Mouse (Mus musculus) gastrocnemius, adult 18-20 months (tissue): ENCODE measurements at regions not wholly inside any gene's neighbourhood (a gene's known extent, or its start where the extent isn't known, plus 50 kb on each side); places are given as distances from the start of the nearest gene placed in this dataset.

Experiments
- DNase-seq: peaks from one replicate; pipeline ENCODE4 v3.0.0; 2021; ENCODE audit warnings: low spot score

- no peak for DNase-seq
Measured at GRCm38 (mm10) chr16:9253054-9253453, 423.2 kb downstream of the 1810013L24Rik start.

- DNase-seq = no peak
Measured at GRCm38 (mm10) chr16:9255351-9255750, 425.5 kb downstream of the 1810013L24Rik start.

- no peak for DNase-seq
Measured at GRCm38 (mm10) chr16:9260966-9261365, 431.1 kb downstream of the 1810013L24Rik start.

DNA sequence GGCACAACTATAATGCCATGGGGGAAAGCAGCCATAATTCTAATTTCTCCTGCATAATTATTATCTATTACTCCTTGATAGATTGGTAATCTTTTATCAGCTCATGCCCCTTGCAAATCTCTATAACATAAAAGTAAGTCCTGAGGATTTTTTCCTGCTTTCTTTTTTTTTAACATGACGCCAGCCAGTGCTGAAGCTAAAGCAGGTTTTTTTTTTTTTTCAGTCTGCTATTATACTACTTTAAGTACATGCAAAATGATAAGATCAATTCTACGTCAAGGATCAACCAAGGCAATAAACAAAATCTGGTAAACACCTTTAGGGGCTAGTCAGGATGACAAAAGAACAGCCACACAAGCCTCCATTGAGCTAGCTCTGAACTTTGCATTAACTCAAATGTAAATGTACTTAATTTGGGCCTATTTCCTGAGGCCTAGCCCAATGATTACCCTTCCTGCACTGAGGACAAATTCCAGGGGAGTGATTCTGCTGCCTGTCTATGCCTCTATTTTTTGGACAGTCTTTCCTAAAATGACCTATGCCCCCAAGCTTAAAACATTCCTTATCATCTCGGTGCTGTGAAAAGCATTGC is 434.8 kb downstream of the 1810013L24Rik start:
- no peak for DNase-seq

DNA sequence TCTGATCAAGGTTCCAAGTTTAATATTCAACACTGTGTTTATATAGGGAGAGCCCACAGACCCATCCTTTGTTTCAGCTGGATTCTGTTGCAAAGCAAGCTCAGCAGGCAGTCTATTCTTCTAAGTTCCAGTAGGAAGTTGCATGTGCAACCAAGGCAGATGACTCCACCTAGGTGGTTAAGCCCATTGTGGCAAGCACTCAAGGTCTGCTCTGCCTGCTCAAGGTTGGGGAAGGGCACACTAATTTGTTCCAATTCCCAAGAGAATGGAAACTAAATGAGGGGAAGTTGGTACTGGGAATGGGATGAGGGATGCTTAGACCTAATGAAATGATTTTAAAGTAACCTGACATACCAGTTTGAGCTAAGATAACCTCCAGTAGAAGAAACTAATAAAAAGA is 437.3 kb downstream of the 1810013L24Rik start:
- no peak for DNase-seq

DNA sequence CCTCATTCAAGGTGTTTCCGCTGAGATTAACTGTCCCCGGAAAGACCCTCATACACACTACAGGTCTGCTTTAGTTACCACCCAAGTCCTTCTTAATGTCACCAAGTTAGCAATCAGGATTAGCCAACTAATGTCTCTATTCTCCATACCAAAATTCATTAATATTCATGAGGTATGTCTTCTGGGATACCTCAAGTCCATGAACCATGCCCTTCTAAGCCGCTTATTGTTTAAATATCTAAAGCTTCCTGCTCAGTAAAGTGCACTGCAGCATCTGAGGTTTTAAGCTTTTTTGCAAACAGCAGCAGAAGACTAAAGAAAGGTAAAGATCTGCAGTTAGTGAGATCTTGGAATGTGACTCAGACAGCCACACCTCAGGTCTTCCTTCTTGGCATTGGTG is 440.2 kb downstream of the 1810013L24Rik start:
- no peak for DNase-seq

DNA sequence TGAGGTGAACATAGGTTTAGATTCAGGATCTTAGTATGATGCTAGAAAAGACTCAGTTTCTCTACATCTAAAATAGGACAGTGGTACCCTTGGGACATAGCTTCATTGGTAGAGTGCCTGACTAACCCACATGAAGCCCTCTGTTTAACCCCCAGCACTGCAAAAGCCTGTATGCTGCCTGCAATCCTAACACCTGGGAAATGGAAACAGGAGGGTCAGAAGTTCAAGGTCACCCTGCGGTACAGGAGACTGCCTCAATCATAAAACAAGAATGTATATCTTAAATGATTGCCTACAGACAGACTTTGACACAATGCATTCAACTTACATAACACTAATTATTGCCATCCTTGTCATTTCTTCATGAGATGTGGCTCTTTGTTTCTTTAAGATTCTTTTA is 440.8 kb downstream of the 1810013L24Rik start:
- DNase-seq = no peak

GRCm38 (mm10) chr16:9273751-9274300 is 443.9 kb downstream of the 1810013L24Rik start:
- no peak for DNase-seq

DNA sequence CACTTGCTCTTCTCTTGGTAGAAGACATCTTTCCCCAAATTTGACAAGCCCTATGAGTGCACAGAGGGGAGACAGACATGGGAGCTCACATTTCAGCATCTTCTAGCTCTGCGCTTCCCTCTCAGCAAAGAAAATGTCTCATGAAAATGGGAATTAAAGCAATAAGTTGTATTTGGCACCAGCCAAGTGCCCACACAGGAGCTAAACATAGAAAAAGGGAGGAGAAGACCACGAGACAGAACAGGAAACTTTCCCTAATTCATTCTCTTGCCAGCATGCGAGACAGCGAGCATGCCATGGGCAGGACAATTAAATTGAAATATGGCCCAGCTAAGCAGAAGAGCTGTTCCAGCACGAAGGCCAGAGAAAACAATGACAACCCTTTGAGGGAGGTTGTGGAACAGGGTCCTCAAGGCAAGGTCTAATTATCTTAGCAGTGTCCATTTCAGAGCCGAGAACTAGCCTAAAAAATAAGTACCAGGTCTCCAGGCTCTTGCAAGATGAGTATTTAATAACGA is 444.7 kb downstream of the 1810013L24Rik start:
- DNase-seq = no peak

DNA sequence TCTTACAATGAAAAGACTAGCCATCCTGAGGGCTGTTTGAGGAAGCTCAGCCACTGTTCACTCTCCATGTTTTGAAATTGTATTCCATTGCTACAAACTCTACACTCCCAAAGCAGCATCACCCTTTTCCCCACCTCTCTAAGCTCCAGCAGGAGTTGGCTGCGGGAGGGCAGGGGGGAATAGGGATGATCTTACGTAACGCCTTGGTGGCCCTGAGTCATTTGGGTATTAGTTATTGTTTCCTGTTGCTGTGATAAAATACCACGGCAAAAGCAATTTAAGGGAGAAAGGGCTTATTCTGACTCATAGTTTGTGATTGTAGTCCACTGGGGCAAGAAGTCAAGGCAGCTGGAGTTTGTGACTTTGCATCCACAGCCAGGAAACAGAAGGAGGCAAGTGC is 445.5 kb downstream of the 1810013L24Rik start:
- no peak for DNase-seq

- DNase-seq = no peak
Measured at GRCm38 (mm10) chr16:9277064-9277463, 447.2 kb downstream of the 1810013L24Rik start.

DNA sequence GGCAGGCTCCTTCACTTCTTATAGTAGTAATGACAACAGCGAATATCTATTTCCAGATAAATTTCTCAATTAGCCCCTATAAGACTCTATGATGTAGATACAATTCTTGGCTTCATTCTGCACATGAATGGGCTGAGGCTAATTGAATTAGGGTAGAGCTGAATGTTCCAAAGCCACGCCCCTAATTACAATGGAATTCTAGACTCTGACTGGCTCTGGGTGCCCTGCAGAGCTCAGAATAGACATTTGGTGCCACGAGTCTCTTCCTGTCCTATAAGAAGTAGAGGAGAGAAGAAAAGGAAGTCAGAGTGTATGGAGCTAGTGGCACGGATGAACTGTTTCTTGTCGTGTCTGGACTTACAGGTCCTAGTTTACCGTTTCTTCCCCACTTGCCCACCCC is 449.8 kb downstream of the 1810013L24Rik start:
- no peak for DNase-seq

- no peak for DNase-seq
Measured at GRCm38 (mm10) chr16:9280431-9280830, 450.5 kb downstream of the 1810013L24Rik start.

DNA sequence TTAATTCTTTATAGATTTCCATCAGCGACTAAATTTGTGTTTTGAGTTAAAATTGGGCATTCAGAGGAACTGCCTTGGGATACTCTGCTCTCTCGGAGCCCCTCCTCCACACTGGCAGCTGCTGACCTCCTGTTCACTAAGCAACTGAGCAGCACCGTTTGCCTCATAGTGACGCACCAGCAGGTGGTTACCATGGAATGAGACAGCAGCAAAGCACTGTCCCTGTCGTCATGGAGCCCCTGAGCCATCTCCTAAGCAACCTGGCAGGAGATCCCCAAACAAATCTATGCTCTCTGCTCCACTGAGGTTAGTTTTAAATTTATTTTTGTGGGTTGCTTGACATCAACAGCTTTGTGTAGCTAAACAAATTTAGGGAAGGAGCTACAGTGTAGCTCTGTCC is 451.0 kb downstream of the 1810013L24Rik start:
- peak; percentile 2 for DNase-seq

DNA sequence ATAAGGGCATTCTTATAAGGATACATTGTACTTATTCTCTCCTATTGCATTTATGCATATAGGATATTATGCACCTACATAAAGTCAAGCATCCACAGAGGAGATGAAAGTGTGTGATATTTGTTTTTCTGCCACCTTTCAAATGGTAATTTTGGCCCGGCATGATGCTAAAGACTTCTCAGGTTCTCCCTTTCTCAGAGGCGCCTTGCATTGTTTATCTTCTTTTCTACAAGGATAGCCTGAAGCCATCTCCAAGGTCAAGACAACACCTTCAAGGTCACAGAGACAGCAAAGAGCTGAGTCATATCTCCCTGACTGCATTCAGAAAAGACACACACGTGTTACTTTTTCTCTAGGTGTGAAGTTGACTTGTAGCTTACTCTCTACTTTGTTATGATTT is 454.5 kb downstream of the 1810013L24Rik start:
- DNase-seq = no peak

DNA sequence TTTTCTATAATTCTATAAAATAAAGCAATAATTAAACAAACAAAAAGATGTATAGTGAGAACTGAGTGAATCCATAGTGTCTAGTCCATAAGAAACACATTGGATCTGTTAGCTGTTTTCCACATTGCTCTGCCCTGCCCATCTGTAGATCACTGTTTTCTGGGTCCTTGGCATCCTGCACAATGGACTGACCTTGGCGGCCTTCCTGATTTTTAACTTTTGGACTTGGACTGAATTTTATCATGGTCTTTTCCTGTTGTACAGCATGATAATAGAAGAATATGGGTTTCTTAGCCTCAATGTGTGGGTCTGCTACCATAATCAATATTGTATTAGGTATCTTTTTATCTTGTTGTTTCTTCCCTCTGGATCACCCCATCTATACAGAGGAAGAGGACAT is 456.0 kb downstream of the 1810013L24Rik start:
- DNase-seq = no peak

GRCm38 (mm10) chr16:9287557-9287956 is 457.7 kb downstream of the 1810013L24Rik start:
- no peak for DNase-seq

GRCm38 (mm10) chr16:9291356-9292020 is 461.6 kb downstream of the 1810013L24Rik start:
- DNase-seq = no peak

DNA sequence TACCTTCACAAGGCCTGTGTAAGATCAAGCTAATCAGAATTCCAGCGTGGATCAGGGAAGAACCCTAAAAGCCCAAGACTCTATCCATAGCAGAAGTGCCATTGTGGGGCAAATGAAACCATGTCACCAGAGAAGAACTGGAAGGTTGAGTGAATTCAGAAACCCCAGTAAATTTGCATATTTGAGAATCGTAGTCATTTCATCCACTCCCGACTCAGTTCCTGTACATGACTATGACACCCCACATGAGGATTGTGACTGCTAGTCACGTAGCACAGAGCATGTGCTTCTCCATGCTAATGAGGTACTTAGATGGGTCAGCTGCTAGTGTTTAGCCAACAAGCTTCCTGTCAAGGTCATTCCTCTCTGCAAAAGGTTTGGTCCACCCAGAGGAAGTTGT is 473.2 kb downstream of the 1810013L24Rik start:
- no peak for DNase-seq

DNA sequence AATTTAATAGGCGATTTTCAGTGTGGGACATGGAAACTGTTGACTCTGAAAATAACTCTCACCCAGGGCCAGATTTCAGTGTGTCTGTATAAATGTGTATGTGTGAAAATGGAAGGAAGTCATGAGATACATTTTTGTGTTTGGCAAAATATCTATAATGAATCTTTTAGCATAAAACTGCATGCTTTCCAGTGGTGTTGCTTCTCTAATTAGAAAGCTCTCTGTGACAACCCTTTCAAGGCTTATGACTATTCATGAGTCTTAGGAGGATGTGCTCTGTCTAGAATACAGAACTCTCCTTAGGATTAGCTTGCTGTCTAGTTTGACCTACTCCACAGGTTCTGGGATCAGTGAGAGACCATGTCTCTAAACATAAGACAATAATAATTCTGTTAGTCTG is 474.2 kb downstream of the 1810013L24Rik start:
- no peak for DNase-seq

- DNase-seq = no peak
Measured at GRCm38 (mm10) chr16:9310744-9311143, 480.8 kb downstream of the 1810013L24Rik start.

DNA sequence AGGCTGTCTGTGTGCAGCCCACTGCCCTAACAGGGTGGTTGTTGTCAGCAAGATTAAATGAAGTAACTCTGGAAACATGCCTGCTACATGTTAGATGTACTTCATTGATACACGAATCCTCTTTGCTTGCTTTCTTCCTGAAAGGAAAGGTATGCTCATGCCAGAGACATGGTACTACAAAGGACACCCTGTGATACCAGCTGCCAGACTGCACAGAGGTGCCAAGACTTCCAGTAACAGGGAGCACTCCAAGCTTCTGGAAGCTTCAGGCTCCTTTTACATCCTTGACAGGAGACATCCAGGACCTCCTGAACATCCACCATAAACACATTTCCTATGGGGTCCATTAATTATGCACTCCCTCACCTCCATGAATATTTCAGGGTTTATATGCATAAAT is 505.7 kb downstream of the 1810013L24Rik start:
- no peak for DNase-seq

DNA sequence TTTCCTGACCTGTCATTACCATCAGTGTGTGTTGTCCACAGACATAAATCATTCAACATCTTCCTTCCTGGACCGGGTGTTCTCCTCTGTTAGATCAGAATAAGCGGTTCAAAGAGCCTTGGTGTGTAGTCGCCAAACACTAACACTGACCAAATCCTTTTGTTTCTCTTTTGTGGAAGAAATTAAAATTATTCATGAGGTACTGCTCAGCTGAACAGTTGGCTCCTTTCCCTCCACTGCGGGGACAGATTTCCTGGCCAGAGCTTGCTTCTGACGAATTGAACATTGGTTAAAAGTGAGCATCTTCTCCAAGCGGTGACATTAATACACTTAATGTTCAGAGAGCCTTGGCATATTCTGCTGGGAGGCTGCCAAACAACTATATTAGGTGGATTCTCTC is 506.2 kb downstream of the 1810013L24Rik start:
- DNase-seq = no peak
